Mouse (Mus musculus) embryonic fibroblast, embryonic 13.5 days (primary cell): ENCODE measurements at regions not wholly inside any gene's neighbourhood (a gene's known extent, or its start where the extent isn't known, plus 50 kb on each side); places are given as distances from the start of the nearest gene placed in this dataset.

Experiments used
- CTCF ChIP-seq: IDR thresholded peaks from 2 replicates; pipeline ENCODE4 v1.5.1; 2011; ENCODE audit warnings: mild to moderate bottlenecking, control low read depth, low read length, moderate library complexity, borderline replicate concordance; ENCODE audit not compliant: insufficient read depth
- POLR2A ChIP-seq: IDR thresholded peaks from 2 replicates; pipeline ENCODE4 v1.6.1; 2011; ENCODE audit warnings: low read depth, mild to moderate bottlenecking, control low read depth, low read length, moderate library complexity

- TF ChIP-seq POLR2A (no peak), CTCF (no peak)
Observed at GRCm38 (mm10) chr1:124790646-124791045, 644.9 kb downstream of the Actr3 start.
